32 mouse cellular contexts compared by ENCODE assay signal in genomic region chr1:137003144-137003543, GRCm38 (mm10). TPM values are rescaled to one million over a fixed set of nuclear protein-coding genes. Genes with fewer than 3 reads are reported as not detected.
"Had no signal": no experiment of that assay in that cellular context is flagged by ENCODE, and none has a peak within 500 bp of the region (broad histone marks: within the 10 kb centered on the region; RNA-seq: fewer than 3 reads in every experiment).

No protein-coding gene starts in this region.

- DNase-seq: left cerebral cortex, postnatal 4 days; liver; liver, embryonic 13.5 days; liver, postnatal 0 days; lung, adult 18-20 months; lung, adult 2 months; lung, embryonic 14.5 days; lung, postnatal 10 days; lung, postnatal 14 days; lung, postnatal 36 days; lung, postnatal 4 days; midbrain, embryonic 14.5 days had no signal

- H3K4me1 ChIP-seq: limb, embryonic 15.5 days; liver, embryonic 12.5 days; liver, embryonic 13.5 days; liver, embryonic 15.5 days; lung, embryonic 15.5 days; megakaryocyte, embryonic 14.5 days; midbrain, embryonic 10.5 days; midbrain, embryonic 12.5 days; midbrain, embryonic 13.5 days; midbrain, embryonic 15.5 days; neural tube, embryonic 12.5 days had no signal

- H3K27ac ChIP-seq: limb, embryonic 10.5 days; limb, embryonic 12.5 days; limb, embryonic 13.5 days; limb, embryonic 15.5 days; liver, embryonic 12.5 days; liver, embryonic 13.5 days; liver, embryonic 14.5 days; liver, embryonic 15.5 days; lung, embryonic 15.5 days; macrophage; midbrain, embryonic 10.5 days; midbrain, embryonic 12.5 days; midbrain, embryonic 13.5 days; midbrain, embryonic 15.5 days; neural tube, embryonic 12.5 days had no signal

- ATAC-seq: liver, embryonic 12.5 days; liver, postnatal 0 days; lung, postnatal 0 days; midbrain, embryonic 13.5 days; midbrain, embryonic 15.5 days; midbrain, embryonic 16.5 days had no signal

- H3K9me3 ChIP-seq: limb, embryonic 10.5 days; limb, embryonic 13.5 days; limb, embryonic 15.5 days; liver, embryonic 12.5 days; liver, embryonic 13.5 days; liver, embryonic 15.5 days; lung, embryonic 15.5 days; midbrain, embryonic 12.5 days; midbrain, embryonic 15.5 days had no signal

- H3K4me3 ChIP-seq: limb, embryonic 10.5 days; limb, embryonic 12.5 days; limb, embryonic 13.5 days; limb, embryonic 15.5 days; liver, embryonic 12.5 days; liver, embryonic 13.5 days; liver, embryonic 15.5 days; lung, embryonic 15.5 days; megakaryocyte, embryonic 14.5 days; midbrain, embryonic 10.5 days; midbrain, embryonic 12.5 days; midbrain, embryonic 13.5 days; midbrain, embryonic 15.5 days; myocyte; neural tube, embryonic 12.5 days had no signal

- H3K27me3 ChIP-seq: limb, embryonic 12.5 days; limb, embryonic 13.5 days; limb, embryonic 15.5 days; liver, embryonic 12.5 days; liver, embryonic 13.5 days; liver, embryonic 15.5 days; lung, embryonic 15.5 days; megakaryocyte, embryonic 14.5 days; midbrain, embryonic 12.5 days; midbrain, embryonic 13.5 days; midbrain, embryonic 15.5 days; neural tube, embryonic 12.5 days had no signal

- H3K9ac ChIP-seq: limb, embryonic 12.5 days; limb, embryonic 13.5 days; limb, embryonic 15.5 days; liver, embryonic 12.5 days; liver, embryonic 13.5 days; liver, embryonic 14.5 days; liver, embryonic 15.5 days; liver, postnatal 0 days; lung, embryonic 14.5 days; lung, embryonic 15.5 days; midbrain, embryonic 12.5 days; midbrain, embryonic 13.5 days; midbrain, embryonic 15.5 days; neural tube, embryonic 12.5 days had no signal

- H3K36me3 ChIP-seq: limb, embryonic 10.5 days; limb, embryonic 12.5 days; limb, embryonic 13.5 days; limb, embryonic 15.5 days; liver, embryonic 12.5 days; liver, embryonic 13.5 days; liver, embryonic 15.5 days; lung, embryonic 15.5 days; midbrain, embryonic 10.5 days; midbrain, embryonic 12.5 days; midbrain, embryonic 13.5 days; midbrain, embryonic 15.5 days; neural tube, embryonic 12.5 days had no signal

- H3K4me2 ChIP-seq: limb, embryonic 12.5 days; limb, embryonic 13.5 days; limb, embryonic 15.5 days; liver, embryonic 11.5 days; liver, embryonic 12.5 days; liver, embryonic 13.5 days; liver, embryonic 15.5 days; lung, embryonic 14.5 days; lung, embryonic 15.5 days; midbrain, embryonic 11.5 days; midbrain, embryonic 12.5 days; midbrain, embryonic 13.5 days; midbrain, embryonic 15.5 days; neural tube, embryonic 12.5 days had no signal

RNA-seq across cellular contexts. Expression of gene Nr5a2, which starts 42.9 kb away (rescaled TPM):
- polyA plus RNA-seq: macrophage, myocyte had no signal
